Mouse (Mus musculus): Measurements from ENCODE around the gene Fam214b.

Fam214b gene

GRCm38 (mm10) chr4:43010161-43011038, 35.6 kb downstream of the Fam214b start, which contains the start of gene Fancg:
Gene Fancg, minus strand, starts transcription at chr4:43010506.
- DNase-seq (ENCODE audit: low read depth), result peak; percentile 76

GRCm38 (mm10) chr4:43005765-43006164, 40.3 kb downstream of the Fam214b start:
- peak; percentile 47 for DNase-seq (ENCODE audit: low read depth)

GRCm38 (mm10) chr4:43004951-43005350, 41.1 kb downstream of the Fam214b start:
- DNase-seq (ENCODE audit: low read depth), result no peak

- no peak for DNase-seq (ENCODE audit: low read depth)
Observed at GRCm38 (mm10) chr4:43002756-43003439, 43.1 kb downstream of the Fam214b start.

GRCm38 (mm10) chr4:43001272-43001671, 44.7 kb downstream of the Fam214b start:
- DNase-seq (ENCODE audit: low read depth), result no peak

- peak; percentile 97 for DNase-seq (ENCODE audit: low read depth)
Observed at GRCm38 (mm10) chr4:43000141-43000986, 45.7 kb downstream of the Fam214b start, which contains the start of gene Vcp. Gene Vcp, minus strand, starts transcription at chr4:43000507.

- DNase-seq (ENCODE audit: low read depth), result peak; percentile 68
Observed at GRCm38 (mm10) chr4:42999451-43000140, 46.4 kb downstream of the Fam214b start.

GRCm38 (mm10) chr4:42998022-42998421, 48.0 kb downstream of the Fam214b start:
- DNase-seq (ENCODE audit: low read depth), result no peak

- DNase-seq (ENCODE audit: low read depth), result no peak
Observed at GRCm38 (mm10) chr4:42988296-42988695, 57.7 kb downstream of the Fam214b start.

Measured in c-Kit-positive CD71-positive TER-119-negative erythroid progenitor cells, embryonic 14.5 days (primary cell).